Mouse (Mus musculus) urinary bladder, postnatal 10 days (tissue): ENCODE measurements around the gene Gramd4.

Experiments used
- DNase-seq: peaks from one replicate; pipeline ENCODE4 v3.0.0; 2022; ENCODE audit warnings: low spot score

The Gramd4 gene

GRCm38 (mm10) chr15:86183484-86183883, 126.0 kb downstream of the Gramd4 start:
- no peak for DNase-seq

- DNase-seq, result no peak
Measured at GRCm38 (mm10) chr15:86184071-86184470, 126.6 kb downstream of the Gramd4 start.

GRCm38 (mm10) chr15:86184851-86185688, 127.6 kb downstream of the Gramd4 start:
- no peak for DNase-seq

- DNase-seq, result no peak
Measured at GRCm38 (mm10) chr15:86185689-86186569, 128.4 kb downstream of the Gramd4 start, which contains the start of gene Cerk. Gene Cerk (minus strand): TSS chr15:86186141.

- no peak for DNase-seq
Measured at GRCm38 (mm10) chr15:86186686-86187085, 129.2 kb downstream of the Gramd4 start.
